Mouse (Mus musculus) MEL (cell line): ENCODE measurements around the gene Cdk20. TPM values are rescaled to one million over a fixed set of nuclear protein-coding genes. Genes with fewer than 3 reads are reported as not detected.

Source experiments
- DNase-seq: peaks from one replicate; pipeline ENCODE4 v3.0.0; 2011; ENCODE audit warnings: low read depth, low spot score
- H3K27ac ChIP-seq: 2 replicates; pipeline ENCODE4 v1.5.1; 2012; ENCODE audit warnings: low read depth, mild to moderate bottlenecking, control low read depth, low read length, moderate library complexity; ENCODE audit not compliant: control insufficient read depth
- H3K27me3 ChIP-seq, 2 experiments: fragments of 150-350 bp in 1 of 2; sonication (generic) in 1 of 2; 2 replicates each; pipeline ENCODE4 v1.6.1; 2012; ENCODE audit warnings: low read length in 2 of 2, mild to moderate bottlenecking in 2 of 2, improper control_type of control experiment in 1 of 2, moderate library complexity in 1 of 2; ENCODE audit not compliant: insufficient read depth in 2 of 2, control insufficient read depth in 1 of 2
- H3K36me3 ChIP-seq, 2 experiments: 2 replicates each; pipeline ENCODE4 v1.6.1; 2012 to 2014; ENCODE audit warnings: low read length in 2 of 2, improper control_type of control experiment in 1 of 2, inconsistent platforms in 1 of 2, mild to moderate bottlenecking in 1 of 2; ENCODE audit not compliant: insufficient read depth in 2 of 2, control insufficient read depth in 1 of 2
- H3K4me1 ChIP-seq, 2 experiments: fragments of 150-350 bp in 1 of 2; sonication (generic) in 1 of 2; 2 replicates each; pipeline ENCODE4 v1.6.1; 2012; ENCODE audit warnings: low read length in 2 of 2, improper control_type of control experiment in 1 of 2, mild to moderate bottlenecking in 1 of 2; ENCODE audit not compliant: insufficient read depth in 2 of 2, control insufficient read depth in 1 of 2
- H3K4me3 ChIP-seq, 2 experiments: fragments of 150-350 bp in 1 of 2; sonication (generic) in 1 of 2; 2 replicates each; pipeline ENCODE4 v1.5.1; 2012; ENCODE audit warnings: low read depth in 2 of 2, low read length in 2 of 2, mild to moderate bottlenecking in 2 of 2, moderate library complexity in 2 of 2, control low read depth in 1 of 2, improper control_type of control experiment in 1 of 2; ENCODE audit not compliant: control insufficient read depth in 1 of 2, insufficient read depth in 1 of 2
- H3K79me2 ChIP-seq: 2 replicates; pipeline ENCODE4 v1.6.1; 2012; ENCODE audit warnings: mild to moderate bottlenecking, low read length, moderate library complexity; ENCODE audit not compliant: control insufficient read depth, poor library complexity, insufficient read depth
- H3K9ac ChIP-seq: 2 replicates; pipeline ENCODE4 v1.6.1; 2012; ENCODE audit warnings: low read depth, mild to moderate bottlenecking, control low read depth, low read length, moderate library complexity; ENCODE audit not compliant: control insufficient read depth, poor library complexity, severe bottlenecking
- H3K9me3 ChIP-seq: fragments of 150-350 bp; sonication (generic); replicated peaks from 2 replicates; pipeline ENCODE4 v1.6.1; 2012; ENCODE audit warnings: mild to moderate bottlenecking, low read length, improper control_type of control experiment, moderate library complexity; ENCODE audit not compliant: insufficient read depth
- CHD2 ChIP-seq: IDR thresholded peaks from 2 replicates; pipeline ENCODE4 v1.6.1; 2011; ENCODE audit warnings: low read length, improper control_type of control experiment
- ELF1 ChIP-seq: IDR thresholded peaks from 2 replicates; pipeline ENCODE4 v1.6.1; 2014; ENCODE audit warnings: low read depth, mild to moderate bottlenecking, inconsistent platforms, low read length, improper control_type of control experiment, moderate library complexity
- HCFC1 ChIP-seq: IDR thresholded peaks from 2 replicates; pipeline ENCODE4 v1.6.1; 2012; ENCODE audit warnings: low read depth, mild to moderate bottlenecking, inconsistent platforms, low read length, improper control_type of control experiment, moderate library complexity
- JUND ChIP-seq: IDR thresholded peaks from 2 replicates; pipeline ENCODE4 v1.6.1; 2011; ENCODE audit warnings: low read depth, mild to moderate bottlenecking, improper control_type of control experiment, low read length
- KAT2A ChIP-seq: conservative IDR thresholded peaks from 2 replicates; pipeline ENCODE4 v1.6.1; 2012; ENCODE audit warnings: low read depth, low read length, improper control_type of control experiment, inconsistent platforms
- MAZ ChIP-seq: IDR thresholded peaks from 2 replicates; pipeline ENCODE4 v1.6.1; 2012; ENCODE audit warnings: low read depth, mild to moderate bottlenecking, inconsistent platforms, low read length, improper control_type of control experiment
- MEF2A ChIP-seq: IDR thresholded peaks from 2 replicates; pipeline ENCODE4 v1.6.1; 2014; ENCODE audit warnings: low read depth, mild to moderate bottlenecking, inconsistent platforms, low read length, improper control_type of control experiment; ENCODE audit not compliant: poor library complexity, insufficient replicate concordance, severe bottlenecking; ENCODE audit errors: extremely low read depth
- NRF1 ChIP-seq: IDR thresholded peaks from 2 replicates; pipeline ENCODE4 v1.6.1; 2014; ENCODE audit warnings: low read depth, mild to moderate bottlenecking, inconsistent platforms, low read length, improper control_type of control experiment, moderate library complexity; ENCODE audit not compliant: poor library complexity, insufficient read depth, severe bottlenecking
- POLR2A ChIP-seq, 2 experiments: IDR thresholded peaks; 2 replicates each; pipeline ENCODE4 v1.6.1; 2011 to 2012; ENCODE audit warnings: low read length in 2 of 2, mild to moderate bottlenecking in 2 of 2, control low read depth in 1 of 2, improper control_type of control experiment in 1 of 2, low read depth in 1 of 2, moderate library complexity in 1 of 2; ENCODE audit not compliant: control insufficient read depth in 1 of 2, insufficient read depth in 1 of 2, poor library complexity in 1 of 2
- POLR2AphosphoS2 ChIP-seq: IDR thresholded peaks from 2 replicates; pipeline ENCODE4 v1.6.1; 2011; ENCODE audit warnings: low read length, improper control_type of control experiment
- RAD21 ChIP-seq: IDR thresholded peaks from 2 replicates; pipeline ENCODE4 v1.6.1; 2011; ENCODE audit warnings: mild to moderate bottlenecking, low read depth, low read length, improper control_type of control experiment
- SIN3A ChIP-seq: IDR thresholded peaks from 2 replicates; pipeline ENCODE4 v1.6.1; 2012; ENCODE audit warnings: low read length, improper control_type of control experiment, inconsistent platforms
- TBP ChIP-seq: IDR thresholded peaks from 2 replicates; pipeline ENCODE4 v1.8.0; 2011; ENCODE audit warnings: low read depth, low read length, improper control_type of control experiment
- TCF12 ChIP-seq: IDR thresholded peaks from 2 replicates; pipeline ENCODE4 v1.6.1; 2014; ENCODE audit warnings: low read depth, mild to moderate bottlenecking, inconsistent platforms, low read length, improper control_type of control experiment, moderate library complexity
- UBTF ChIP-seq: IDR thresholded peaks from 2 replicates; pipeline ENCODE4 v1.6.1; 2012; ENCODE audit warnings: low read depth, mild to moderate bottlenecking, inconsistent platforms, low read length, improper control_type of control experiment, moderate library complexity, borderline replicate concordance; ENCODE audit not compliant: insufficient read depth
- ZKSCAN1 ChIP-seq: IDR thresholded peaks from 2 replicates; pipeline ENCODE4 v1.6.1; 2012; ENCODE audit warnings: low read depth, mild to moderate bottlenecking, inconsistent platforms, low read length, improper control_type of control experiment, moderate library complexity
- ZMIZ1 ChIP-seq: IDR thresholded peaks from 2 replicates; pipeline ENCODE4 v1.6.1; 2012; ENCODE audit warnings: low read depth, mild to moderate bottlenecking, inconsistent platforms, low read length, improper control_type of control experiment, moderate library complexity
- polyA plus RNA-seq, 2 experiments: library from polyadenylated mRNA; stranded (reverse) in 1 of 2; unstranded in 1 of 2; fragments of >175 nt in 1 of 2; fragments of >200 nt in 1 of 2; gene quantifications; 2 replicates each; pipeline versions ENCODE4 v1.2.1 to v1.2.4; 2012; ENCODE audit warnings: low replicate concordance in 2 of 2, low read depth in 1 of 2; ENCODE audit not compliant: insufficient read length in 2 of 2, insufficient read depth in 1 of 2, missing spikeins in 1 of 2
- total RNA-seq: library from RNA; depleted of rRNA; stranded (reverse); fragments of 300-350 nt; gene quantifications from 2 replicates; pipeline ENCODE4 v1.2.3, GENCODE M21; 2012; rRNA removed

The Cdk20 gene
- total and polyA plus RNA-seq, 3 experiments, result 3.6 to 9.3 TPM; not detected in 1

- Histone ChIP-seq H3K36me3 (no peaks in the 10 kb centered on the region), H3K27me3 (no peaks in the 10 kb centered on the region; a peak in 1 of 4 replicates), H3K4me1 (no peaks in the 10 kb centered on the region), H3K9ac (no peak overlapping the region), H3K79me2 (no peaks in the 10 kb centered on the region), H3K27ac (no peak overlapping the region), H3K9me3 (no peaks in the 10 kb centered on the region), H3K4me3 (no peak overlapping the region)
- DNase-seq, result no peak
- TF ChIP-seq RAD21 (no peak), MEF2A (no peak), CHD2 (no peak), POLR2AphosphoS2 (no peak), NRF1 (no peak), TCF12 (no peak), TBP (no peak)
Measured at GRCm38 (mm10) chr13:64477968-64478367, 45.9 kb downstream of the Cdk20 start.

- no peak overlapping the region for H3K4me3 ChIP-seq
- H3K9me3 ChIP-seq, result no peaks in the 10 kb centered on the region
- H3K27ac ChIP-seq, result no peak overlapping the region
- H3K79me2 ChIP-seq, result no peaks in the 10 kb centered on the region
- DNase-seq, result no peak
- H3K27me3 ChIP-seq, result no peaks in the 10 kb centered on the region; a peak in 1 of 4 replicates
- H3K4me1 ChIP-seq, result no peaks in the 10 kb centered on the region
- H3K36me3 ChIP-seq, result no peaks in the 10 kb centered on the region
- no peak overlapping the region for H3K9ac ChIP-seq
- TF ChIP-seq UBTF, result no peak
- TF ChIP-seq ZKSCAN1, result no peak
- TF ChIP-seq JUND, result no peak
- no peak for TF ChIP-seq HCFC1
- TF ChIP-seq ELF1, result no peak
- TF ChIP-seq MEF2A, result no peak
- TF ChIP-seq ZMIZ1, result no peak
Measured at GRCm38 (mm10) chr13:64479960-64480359, 47.8 kb downstream of the Cdk20 start.

- Histone ChIP-seq H3K4me1 (no peaks in the 10 kb centered on the region), H3K9ac (no peak overlapping the region), H3K4me3 (no peak overlapping the region), H3K79me2 (no peaks in the 10 kb centered on the region), H3K27ac (no peak overlapping the region), H3K27me3 (no peaks in the 10 kb centered on the region), H3K36me3 (no peaks in the 10 kb centered on the region), H3K9me3 (no peaks in the 10 kb centered on the region)
- no peak for DNase-seq
- no peak for TF ChIP-seq SIN3A
- no peak for TF ChIP-seq KAT2A
- no peak for TF ChIP-seq UBTF
- TF ChIP-seq MAZ, result no peak
- no peak for TF ChIP-seq POLR2A (IDR thresholded peaks at IDR 0.05; ENCODE audit: control insufficient read depth in 1 of 2, insufficient read depth in 1 of 2, low read depth in 1 of 2, low read length in 2 of 2, poor library complexity in 1 of 2)
- TF ChIP-seq JUND, result no peak
- no peak for TF ChIP-seq TCF12
- TF ChIP-seq TBP, result no peak
Measured at GRCm38 (mm10) chr13:64489886-64490285, 57.8 kb downstream of the Cdk20 start.

Other genes with a start within 250 kb of the Cdk20 start
- gene Cdc14b, start 157.0 kb upstream of the Cdk20 start, total RNA-seq, result 18.7 and 22.2 TPM in 2 replicates
- gene Cdc14b, start 157.0 kb upstream of the Cdk20 start, polyA plus RNA-seq, result 10 to 100 TPM in 1 of 2 experiments, not detected in 1; 28.3 TPM
- gene Aaed1, start 119.6 kb upstream of the Cdk20 start, total RNA-seq, result 4.2 and 4.4 TPM in 2 replicates
- 100 to 1,000 TPM in 1 of 2 experiments, 10 to 100 TPM in 1; 13.5 to 190 TPM for gene Aaed1, start 119.6 kb upstream of the Cdk20 start, polyA plus RNA-seq
- gene Ctsl, start 61.4 kb upstream of the Cdk20 start, total RNA-seq, result 20.1 and 22.5 TPM in 2 replicates
- gene Ctsl, start 61.4 kb upstream of the Cdk20 start, polyA plus RNA-seq, result 10 to 100 TPM in 1 of 2 experiments, not detected in 1; 39.2 TPM
- gene Fam240b, start 65.5 kb downstream of the Cdk20 start, total RNA-seq, result not detected in 2 replicates
- gene Fam240b, start 65.5 kb downstream of the Cdk20 start, polyA plus RNA-seq, result not detected